Mouse (Mus musculus) heart, embryonic 12.5 days (tissue): ENCODE measurements around the gene Rcbtb2. TPM values are rescaled to one million over a fixed set of nuclear protein-coding genes. Genes with fewer than 3 reads are reported as not detected.
A peak's percentile ranks its signal among the peaks of the same experiment; 100 is the strongest.

Experiments
- ATAC-seq: fragments of 200-750 bp; cut with Nextera tagmentation; 2 replicates; pipeline ENCODE4 v1.8.0; 2017; ENCODE audit warnings: moderate TSS enrichment, moderate library complexity; ENCODE audit not compliant: insufficient number of reproducible peaks, low FRiP score
- H3K27ac ChIP-seq: fragments of 300-500 bp; sonication (generic); 2 replicates; pipeline ENCODE4 v1.5.1; 2016; ENCODE audit warnings: mild to moderate bottlenecking, moderate library complexity; ENCODE audit not compliant: poor library complexity, severe bottlenecking
- H3K27me3 ChIP-seq: fragments of 300-500 bp; sonication (generic); replicated peaks from 2 replicates; pipeline ENCODE4 v1.6.1; 2016; ENCODE audit warnings: mild to moderate bottlenecking, moderate library complexity
- H3K36me3 ChIP-seq: fragments of 300-500 bp; sonication (generic); 2 replicates; pipeline ENCODE4 v1.6.1; 2016; ENCODE audit warnings: mild to moderate bottlenecking, moderate library complexity
- H3K4me1 ChIP-seq: fragments of 300-500 bp; sonication (generic); replicated peaks from 2 replicates; pipeline ENCODE4 v1.6.1; 2016; ENCODE audit warnings: mild to moderate bottlenecking
- H3K4me2 ChIP-seq: fragments of 300-500 bp; sonication (generic); 2 replicates; pipeline ENCODE4 v1.6.1; 2016; ENCODE audit warnings: mild to moderate bottlenecking, moderate library complexity
- H3K4me3 ChIP-seq: fragments of 300-500 bp; sonication (generic); 2 replicates; pipeline ENCODE4 v1.5.1; 2016; ENCODE audit warnings: mild to moderate bottlenecking
- H3K9ac ChIP-seq: fragments of 300-500 bp; sonication (generic); 2 replicates; pipeline ENCODE4 v1.6.1; 2016; ENCODE audit warnings: mild to moderate bottlenecking, moderate library complexity
- H3K9me3 ChIP-seq: fragments of 300-500 bp; sonication (generic); replicated peaks from 2 replicates; pipeline ENCODE4 v1.6.1; 2016; ENCODE audit warnings: mild to moderate bottlenecking, moderate library complexity
- WGBS: fragments of 180-500 bp; shearing (Covaris S2); methylation state at CpG from one replicate; pipeline ENCODE4 v1.1.7; 2016; 5-methylcytosine and 5-hydroxymethylcytosine counted together
- polyA plus RNA-seq: library from polyadenylated mRNA; unstranded; fragments of >200 nt; fragmentation: Nextera tagmentation; extraction: Ambion mirVana; gene quantifications from 2 replicates; pipeline ENCODE4 v1.2.1, GENCODE M21; 2016

The Rcbtb2 gene
- polyA plus RNA-seq, 1 experiment from 2014 or later: 76.2 TPM

DNA sequence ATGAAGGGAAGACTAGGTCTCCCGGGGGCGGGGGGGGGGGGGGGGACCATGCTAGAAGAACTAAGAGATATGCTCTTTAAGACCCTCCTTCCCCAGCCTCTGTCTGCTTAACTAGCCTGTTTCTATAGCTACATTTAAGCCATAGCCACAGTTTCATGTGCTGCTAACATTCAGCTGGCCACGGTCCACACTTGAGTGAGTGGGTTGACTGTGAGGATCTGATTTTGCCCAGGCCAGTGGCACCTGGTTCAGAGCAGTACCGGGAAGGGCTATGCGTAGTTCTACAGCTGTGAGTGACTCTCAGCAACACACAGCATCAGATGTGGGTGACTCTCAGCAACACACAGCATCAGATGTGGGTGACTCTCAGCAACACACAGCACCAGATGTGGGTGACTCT, 38.5 kb downstream of the Rcbtb2 start:
- ATAC-seq: no peak
- H3K27ac ChIP-seq: no peak overlapping the region
- H3K4me1 ChIP-seq: no peaks in the 10 kb centered on the region
- H3K9ac ChIP-seq: no peak overlapping the region
- WGBS: 81% methylated on average over 5 of the region's 5 CpGs
- no peaks in the 10 kb centered on the region for H3K9me3 ChIP-seq
- no peaks in the 10 kb centered on the region for H3K27me3 ChIP-seq
- no peak overlapping the region for H3K4me3 ChIP-seq
- peaks cover 84% of the 10 kb centered on the region for H3K36me3 ChIP-seq
- H3K4me2 ChIP-seq: no peak overlapping the region

DNA sequence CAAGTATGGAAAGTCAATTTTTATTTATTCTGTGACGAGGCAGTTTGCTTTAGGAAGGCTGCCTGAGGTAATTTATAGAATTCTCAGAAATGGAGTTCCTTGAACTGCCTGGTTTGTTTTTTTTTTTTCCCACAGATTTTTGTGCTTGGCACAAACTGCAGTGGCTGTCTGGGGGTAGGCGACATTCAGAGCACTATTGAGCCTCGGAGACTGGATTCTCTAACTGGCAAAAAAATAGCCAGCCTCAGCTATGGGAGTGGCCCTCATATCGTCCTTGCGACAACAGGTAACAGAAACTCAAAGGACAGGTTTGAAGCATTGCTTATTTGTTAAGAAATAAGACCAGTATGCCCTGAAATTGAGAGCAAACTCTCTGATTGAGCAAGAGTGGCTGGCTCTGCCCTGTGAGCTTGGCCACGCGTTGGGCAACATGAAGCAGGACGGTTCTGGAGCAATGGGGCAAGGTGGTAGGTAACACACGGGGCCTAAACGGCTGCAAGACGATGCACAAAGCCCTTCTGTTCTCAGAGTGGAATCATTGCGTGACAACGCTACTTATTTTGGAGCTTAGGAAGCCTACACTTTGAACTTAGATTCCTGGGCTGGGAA, 39.5 kb downstream of the Rcbtb2 start:
- no peak overlapping the region for H3K4me3 ChIP-seq
- no peak overlapping the region for H3K9ac ChIP-seq
- peaks cover 81% of the 10 kb centered on the region for H3K36me3 ChIP-seq
- ATAC-seq: no peak
- H3K27me3 ChIP-seq: no peaks in the 10 kb centered on the region
- no peak overlapping the region for H3K4me2 ChIP-seq
- no peak overlapping the region for H3K27ac ChIP-seq
- WGBS: 87% methylated on average over 13 of the region's 13 CpGs
- no peaks in the 10 kb centered on the region for H3K9me3 ChIP-seq
- no peaks in the 10 kb centered on the region for H3K4me1 ChIP-seq

DNA sequence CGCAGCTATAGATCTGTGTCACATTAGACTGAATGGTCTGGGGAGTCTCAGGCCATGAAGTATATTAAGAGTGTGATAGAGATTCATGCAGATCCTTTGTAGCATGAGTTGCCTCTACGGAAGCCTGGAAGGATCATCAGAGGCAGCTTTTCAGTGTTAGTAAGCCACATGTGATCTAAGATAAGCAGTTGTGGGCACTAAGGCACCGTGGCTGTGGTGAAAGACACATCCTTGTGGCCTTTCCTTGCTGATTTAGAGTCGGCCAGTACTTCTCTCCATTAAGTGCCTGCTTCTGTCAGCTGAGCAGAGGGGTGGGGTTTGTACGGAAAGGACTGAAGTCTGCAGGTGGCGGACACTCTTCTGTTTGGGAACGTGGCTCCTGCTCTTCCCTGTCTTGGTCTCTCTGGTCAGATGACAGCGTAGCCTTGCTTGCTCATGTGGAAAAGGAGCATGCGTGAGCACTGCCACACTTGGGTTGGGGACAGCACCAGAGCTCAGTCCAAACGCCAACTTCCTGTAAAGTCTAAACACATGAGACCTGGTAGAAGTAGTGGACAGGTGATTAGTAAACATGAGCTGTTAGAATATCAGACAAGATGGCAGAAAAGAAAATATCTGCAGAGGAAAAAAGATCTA, 40.6 kb downstream of the Rcbtb2 start:
- H3K27ac ChIP-seq: no peak overlapping the region
- WGBS: 82% methylated on average over 10 of the region's 10 CpGs
- no peak overlapping the region for H3K9ac ChIP-seq
- H3K9me3 ChIP-seq: no peaks in the 10 kb centered on the region
- no peak overlapping the region for H3K4me3 ChIP-seq
- H3K36me3 ChIP-seq: peaks cover 86% of the 10 kb centered on the region
- H3K4me2 ChIP-seq: no peak overlapping the region
- ATAC-seq: no peak
- H3K27me3 ChIP-seq: no peaks in the 10 kb centered on the region
- H3K4me1 ChIP-seq: no peaks in the 10 kb centered on the region

DNA sequence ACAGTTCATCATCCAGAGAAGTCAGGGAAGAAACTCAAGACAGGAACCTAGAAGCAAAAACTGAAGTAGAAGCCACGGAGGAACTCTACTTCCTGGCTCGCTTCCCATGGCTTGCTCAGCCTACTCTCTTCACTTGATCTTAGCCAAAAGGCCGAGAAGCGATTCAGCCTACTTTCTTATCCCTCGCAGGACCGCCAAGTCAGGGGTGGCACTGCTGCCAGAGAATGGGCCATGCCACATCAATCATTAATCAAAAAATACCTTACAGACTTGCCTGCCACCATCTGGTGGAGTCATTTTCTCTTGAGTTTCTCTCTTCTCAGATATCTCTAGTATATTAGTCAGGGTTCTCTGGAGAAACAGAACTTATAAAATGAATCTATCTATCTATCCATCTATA, 42.3 kb downstream of the Rcbtb2 start:
- Histone ChIP-seq H3K4me3 (no peak overlapping the region), H3K27me3 (no peaks in the 10 kb centered on the region), H3K36me3 (peaks cover 86% of the 10 kb centered on the region), H3K4me1 (no peaks in the 10 kb centered on the region), H3K9me3 (no peaks in the 10 kb centered on the region), H3K4me2 (no peak overlapping the region), H3K9ac (no peak overlapping the region), H3K27ac (no peak overlapping the region)
- ATAC-seq: no peak
- WGBS: 92% methylated on average over 6 of the region's 6 CpGs

- H3K9me3 ChIP-seq: no peaks in the 10 kb centered on the region
- H3K4me3 ChIP-seq: no peak overlapping the region
- no peak overlapping the region for H3K4me2 ChIP-seq
- WGBS: 92% methylated on average over 6 of the region's 6 CpGs
- peaks cover 81% of the 10 kb centered on the region for H3K36me3 ChIP-seq
- H3K27me3 ChIP-seq: no peaks in the 10 kb centered on the region
- no peak for ATAC-seq
- H3K9ac ChIP-seq: no peak overlapping the region
- peaks cover 1% of the 10 kb centered on the region for H3K4me1 ChIP-seq
- no peak overlapping the region for H3K27ac ChIP-seq
Measured at GRCm38 (mm10) chr14:73168605-73169004, 45.8 kb downstream of the Rcbtb2 start.

- H3K27ac ChIP-seq: no peak overlapping the region
- no peak overlapping the region for H3K9ac ChIP-seq
- no peak overlapping the region for H3K4me3 ChIP-seq
- H3K27me3 ChIP-seq: no peaks in the 10 kb centered on the region
- no peak overlapping the region for H3K4me2 ChIP-seq
- ATAC-seq: no peak
- 89% methylated on average over 13 of the region's 13 CpGs for WGBS
- peaks cover 74% of the 10 kb centered on the region for H3K36me3 ChIP-seq
- H3K9me3 ChIP-seq: no peaks in the 10 kb centered on the region
- peaks cover 15% of the 10 kb centered on the region for H3K4me1 ChIP-seq
Measured at GRCm38 (mm10) chr14:73169926-73170844, 47.3 kb downstream of the Rcbtb2 start.

GRCm38 (mm10) chr14:73172196-73173011, 49.6 kb downstream of the Rcbtb2 start:
- Histone ChIP-seq H3K36me3 (peaks cover 73% of the 10 kb centered on the region), H3K9me3 (no peaks in the 10 kb centered on the region), H3K9ac (no peak overlapping the region), H3K4me1 (peaks cover 23% of the 10 kb centered on the region), H3K4me2 (no peak overlapping the region), H3K27me3 (no peaks in the 10 kb centered on the region), H3K4me3 (no peak overlapping the region), H3K27ac (no peak overlapping the region)
- 81% methylated on average over 12 of the region's 12 CpGs for WGBS
- ATAC-seq: no peak

DNA sequence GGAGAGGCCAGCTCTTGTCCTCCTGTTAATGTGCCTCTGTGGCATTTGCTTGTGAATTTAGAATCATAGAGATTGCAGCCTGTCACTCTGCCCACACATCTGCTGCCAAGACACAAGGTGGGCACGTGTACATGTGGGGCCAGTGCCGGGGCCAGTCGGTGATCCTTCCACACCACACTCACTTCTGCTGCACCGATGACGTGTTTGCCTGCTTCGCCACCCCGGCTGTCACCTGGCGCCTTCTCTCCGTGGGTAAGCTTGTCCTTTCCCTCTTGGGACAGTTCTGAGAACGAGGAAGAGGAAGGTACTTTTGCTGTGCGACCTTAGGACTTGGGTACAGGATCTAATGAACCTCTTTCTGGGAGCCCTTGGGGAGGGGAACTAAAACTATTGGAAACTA, 50.8 kb downstream of the Rcbtb2 start:
- H3K4me3 ChIP-seq: no peak overlapping the region
- H3K27ac ChIP-seq: no peak overlapping the region
- peaks cover 23% of the 10 kb centered on the region for H3K4me1 ChIP-seq
- no peak for ATAC-seq
- H3K9ac ChIP-seq: no peak overlapping the region
- no peaks in the 10 kb centered on the region for H3K27me3 ChIP-seq
- 86% methylated on average over 11 of the region's 11 CpGs for WGBS
- no peaks in the 10 kb centered on the region for H3K9me3 ChIP-seq
- no peak overlapping the region for H3K4me2 ChIP-seq
- H3K36me3 ChIP-seq: peaks cover 71% of the 10 kb centered on the region

- ATAC-seq: no peak
- Histone ChIP-seq H3K9ac (no peak overlapping the region), H3K27me3 (no peaks in the 10 kb centered on the region), H3K27ac (peak overlapping the region; percentile 53), H3K4me1 (peaks cover 24% of the 10 kb centered on the region), H3K4me2 (no peak overlapping the region), H3K9me3 (no peaks in the 10 kb centered on the region), H3K4me3 (no peak overlapping the region), H3K36me3 (peaks cover 72% of the 10 kb centered on the region)
- 63% methylated on average over 7 of the region's 7 CpGs for WGBS
Measured at GRCm38 (mm10) chr14:73174091-73174995, 51.5 kb downstream of the Rcbtb2 start.

- 71% methylated on average over 1 of the region's 1 CpGs for WGBS
- peak overlapping the region; percentile 53 for H3K27ac ChIP-seq
- no peak overlapping the region for H3K4me2 ChIP-seq
- H3K9ac ChIP-seq: no peak overlapping the region
- peaks cover 68% of the 10 kb centered on the region for H3K36me3 ChIP-seq
- H3K27me3 ChIP-seq: no peaks in the 10 kb centered on the region
- peaks cover 29% of the 10 kb centered on the region for H3K4me1 ChIP-seq
- no peak overlapping the region for H3K4me3 ChIP-seq
- no peak for ATAC-seq
- H3K9me3 ChIP-seq: no peaks in the 10 kb centered on the region
Measured at GRCm38 (mm10) chr14:73175031-73175430, 52.2 kb downstream of the Rcbtb2 start.
